Mouse (Mus musculus) forebrain, embryonic 13.5 days (tissue): Measurements from ENCODE around the gene Dnaic2. TPM values are rescaled to one million over a fixed set of nuclear protein-coding genes. Genes with fewer than 3 reads are reported as not detected.

Source experiments
- ATAC-seq: fragments of 200-750 bp; cut with Nextera tagmentation; 2 replicates; pipeline ENCODE4 v1.8.0; 2017
- H3K27ac ChIP-seq: fragments of 300-500 bp; sonication (generic); 2 replicates; pipeline ENCODE4 v1.5.1; 2015; ENCODE audit warnings: inconsistent platforms, mild to moderate bottlenecking, moderate library complexity
- H3K27me3 ChIP-seq: fragments of 300-500 bp; sonication (generic); 2 replicates; pipeline ENCODE4 v1.6.1; 2015; ENCODE audit warnings: mild to moderate bottlenecking, inconsistent platforms
- H3K36me3 ChIP-seq: fragments of 300-500 bp; sonication (generic); 2 replicates; pipeline ENCODE4 v1.6.1; 2015; ENCODE audit warnings: mild to moderate bottlenecking, inconsistent platforms; ENCODE audit not compliant: poor library complexity, severe bottlenecking
- H3K4me1 ChIP-seq: fragments of 300-500 bp; sonication (generic); 2 replicates; pipeline ENCODE4 v1.6.1; 2015; ENCODE audit warnings: inconsistent platforms
- H3K4me2 ChIP-seq: fragments of 300-500 bp; sonication (generic); 2 replicates; pipeline ENCODE4 v1.6.1; 2015; ENCODE audit warnings: inconsistent platforms, mild to moderate bottlenecking, moderate library complexity
- H3K4me3 ChIP-seq: fragments of 300-500 bp; sonication (generic); 2 replicates; pipeline ENCODE4 v1.5.1; 2015; ENCODE audit warnings: mild to moderate bottlenecking, inconsistent platforms
- H3K9ac ChIP-seq: fragments of 300-500 bp; sonication (generic); 2 replicates; pipeline ENCODE4 v1.6.1; 2015; ENCODE audit warnings: mild to moderate bottlenecking, inconsistent platforms
- H3K9me3 ChIP-seq: fragments of 300-500 bp; sonication (generic); replicated peaks from 2 replicates; pipeline ENCODE4 v1.6.1; 2016; ENCODE audit warnings: inconsistent platforms
- WGBS: fragments of 180-500 bp; shearing (Covaris S2); methylation state at CpG from one replicate; pipeline ENCODE4 v1.1.7; 2015; 5-methylcytosine and 5-hydroxymethylcytosine counted together
- polyA plus RNA-seq: library from polyadenylated mRNA; unstranded; fragments of >200 nt; fragmentation: Nextera tagmentation; extraction: Ambion mirVana; gene quantifications from 2 replicates; pipeline ENCODE4 v1.2.1, GENCODE M21; 2015

Gene Dnaic2
- polyA plus RNA-seq, 1 experiment from 2014 or later: 1.8 TPM

DNA sequence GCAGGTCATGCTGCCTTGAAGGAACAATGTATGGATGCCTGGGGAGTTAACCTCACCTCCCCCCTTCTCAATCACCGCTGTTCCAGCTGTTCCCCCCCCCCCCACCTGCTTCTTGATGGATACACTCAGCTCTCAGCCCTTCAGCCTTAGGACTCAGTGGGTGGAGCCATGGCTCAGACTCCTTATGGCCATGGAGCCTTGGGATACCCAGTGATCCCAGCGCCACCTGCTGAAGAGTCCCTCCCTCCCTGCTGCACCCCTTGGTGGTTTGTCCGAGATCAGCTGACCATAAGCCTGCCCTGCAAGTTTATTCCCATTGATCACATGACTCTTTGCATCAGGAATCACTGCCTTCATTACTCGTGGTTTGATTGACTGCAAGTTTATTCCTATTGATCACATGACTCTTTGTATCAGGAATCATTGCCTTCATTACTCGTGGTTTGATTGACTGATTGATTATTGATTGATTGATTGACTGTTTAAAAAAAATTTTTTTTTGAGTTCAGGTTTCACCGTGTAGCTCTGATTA, 2.7 kb downstream of the Dnaic2 start:
- Histone ChIP-seq H3K9ac (no peak overlapping the region), H3K4me2 (no peak overlapping the region), H3K4me3 (no peak overlapping the region), H3K4me1 (peaks cover 28% of the 10 kb centered on the region), H3K27ac (no peak overlapping the region), H3K36me3 (no peaks in the 10 kb centered on the region), H3K27me3 (peaks cover 4% of the 10 kb centered on the region; the same call in 1 of the 2 replicates), H3K9me3 (no peaks in the 10 kb centered on the region)
- ATAC-seq: no peak
- WGBS: 53% methylated on average over 6 of the region's 6 CpGs

GRCm38 (mm10) chr11:114731711-114732110, 4.5 kb downstream of the Dnaic2 start:
- no peak overlapping the region for H3K4me3 ChIP-seq
- WGBS: 82% methylated on average over 4 of the region's 4 CpGs
- H3K4me1 ChIP-seq: peaks cover 23% of the 10 kb centered on the region
- no peaks in the 10 kb centered on the region for H3K9me3 ChIP-seq
- no peaks in the 10 kb centered on the region for H3K36me3 ChIP-seq
- ATAC-seq: no peak
- H3K9ac ChIP-seq: no peak overlapping the region
- H3K27ac ChIP-seq: no peak overlapping the region
- no peak overlapping the region for H3K4me2 ChIP-seq
- H3K27me3 ChIP-seq: peaks cover 4% of the 10 kb centered on the region; the same call in 1 of the 2 replicates

DNA sequence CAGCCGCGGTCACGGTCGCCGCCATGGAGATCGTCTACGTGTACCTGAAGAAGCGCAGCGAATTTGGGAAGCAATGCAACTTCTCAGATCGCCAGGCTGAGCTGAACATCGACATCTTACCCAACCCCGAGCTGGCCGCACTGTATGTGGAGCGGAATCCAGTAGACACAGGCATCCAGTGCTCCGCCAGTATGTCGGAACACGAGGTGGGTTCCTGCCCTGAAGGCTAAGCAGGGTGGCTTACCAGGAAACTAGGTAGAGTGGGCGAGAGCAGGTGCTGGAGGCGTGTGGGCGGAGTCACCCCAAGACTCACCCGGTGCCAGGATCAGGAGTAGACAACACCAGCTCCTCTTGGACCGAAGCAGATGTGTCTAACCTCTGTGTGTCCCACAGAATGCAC, 5.7 kb downstream of the Dnaic2 start:
- no peak overlapping the region for H3K4me3 ChIP-seq
- 82% methylated on average over 22 of the region's 22 CpGs for WGBS
- peaks cover 15% of the 10 kb centered on the region for H3K4me1 ChIP-seq
- H3K9ac ChIP-seq: no peak overlapping the region
- peaks cover 4% of the 10 kb centered on the region; the same call in 1 of the 2 replicates for H3K27me3 ChIP-seq
- no peak overlapping the region for H3K4me2 ChIP-seq
- ATAC-seq: no peak
- H3K9me3 ChIP-seq: no peaks in the 10 kb centered on the region
- no peak overlapping the region for H3K27ac ChIP-seq
- H3K36me3 ChIP-seq: no peaks in the 10 kb centered on the region

GRCm38 (mm10) chr11:114736111-114736510, 8.9 kb downstream of the Dnaic2 start:
- H3K4me2 ChIP-seq: no peak overlapping the region
- H3K9me3 ChIP-seq: no peaks in the 10 kb centered on the region
- no peak overlapping the region for H3K27ac ChIP-seq
- peaks cover 11% of the 10 kb centered on the region for H3K4me1 ChIP-seq
- H3K27me3 ChIP-seq: no peaks in the 10 kb centered on the region
- no peak overlapping the region for H3K4me3 ChIP-seq
- 86% methylated on average over 2 of the region's 2 CpGs for WGBS
- no peak for ATAC-seq
- no peaks in the 10 kb centered on the region for H3K36me3 ChIP-seq
- H3K9ac ChIP-seq: no peak overlapping the region

- H3K27ac ChIP-seq: no peak overlapping the region
- peak; percentile 62; the same call in 1 of the 2 replicates for ATAC-seq
- no peaks in the 10 kb centered on the region for H3K9me3 ChIP-seq
- H3K36me3 ChIP-seq: no peaks in the 10 kb centered on the region
- no peak overlapping the region for H3K9ac ChIP-seq
- WGBS: 16% methylated on average over 11 of the region's 11 CpGs
- peaks cover 19% of the 10 kb centered on the region for H3K4me1 ChIP-seq
- no peak overlapping the region for H3K4me3 ChIP-seq
- no peaks in the 10 kb centered on the region for H3K27me3 ChIP-seq
- peak overlapping the region; percentile 4; the same call in 1 of the 2 replicates for H3K4me2 ChIP-seq
Observed at GRCm38 (mm10) chr11:114736913-114737624, 9.9 kb downstream of the Dnaic2 start.

DNA sequence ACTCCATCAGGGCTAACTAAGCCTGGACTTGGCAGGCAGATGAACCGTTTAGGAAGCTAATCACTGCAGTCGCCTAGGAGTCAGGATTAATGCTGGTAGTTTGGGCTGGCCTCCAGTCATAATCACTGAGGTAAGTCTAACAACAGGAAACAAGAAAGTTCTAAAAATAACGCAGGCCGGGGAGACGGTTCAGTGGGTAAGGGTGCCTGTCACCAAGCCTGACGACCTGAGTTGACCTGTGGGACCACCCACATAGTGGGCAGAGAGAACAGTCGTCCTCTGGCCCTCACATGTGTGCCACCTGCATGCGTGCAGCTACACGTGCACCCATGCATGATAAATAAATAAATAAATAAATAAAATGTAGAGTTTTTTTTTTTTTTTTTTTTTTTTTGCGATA, 13.4 kb downstream of the Dnaic2 start:
- WGBS: 40% methylated on average over 10 of the region's 10 CpGs
- peaks cover 25% of the 10 kb centered on the region for H3K4me1 ChIP-seq
- no peaks in the 10 kb centered on the region for H3K27me3 ChIP-seq
- no peaks in the 10 kb centered on the region for H3K36me3 ChIP-seq
- H3K27ac ChIP-seq: no peak overlapping the region
- no peak overlapping the region for H3K4me3 ChIP-seq
- no peak for ATAC-seq
- no peak overlapping the region for H3K4me2 ChIP-seq
- no peaks in the 10 kb centered on the region for H3K9me3 ChIP-seq
- H3K9ac ChIP-seq: no peak overlapping the region

GRCm38 (mm10) chr11:114741451-114741850, 14.2 kb downstream of the Dnaic2 start:
- H3K27ac ChIP-seq: no peak overlapping the region

DNA sequence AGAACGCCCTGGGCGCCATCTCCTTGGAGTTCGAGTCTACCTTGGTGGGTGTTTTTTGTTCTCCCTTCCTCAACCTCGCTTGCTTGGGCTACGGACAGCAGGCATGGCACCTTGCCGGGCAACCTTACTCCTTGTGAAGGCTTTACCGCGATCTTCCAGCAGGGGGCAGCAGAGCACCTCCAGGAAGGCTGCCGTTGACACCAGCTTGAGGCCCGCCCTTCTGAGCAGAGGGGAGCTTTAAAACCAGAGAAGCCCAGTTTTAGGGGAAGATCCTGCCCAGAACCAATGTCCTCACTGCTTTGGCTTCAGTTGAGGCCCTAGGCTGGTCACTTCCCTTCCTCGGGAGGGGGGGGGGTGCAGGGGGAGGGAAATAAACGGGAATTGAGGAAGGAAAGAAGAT, 17.9 kb downstream of the Dnaic2 start:
- Histone ChIP-seq H3K4me3 (no peak overlapping the region), H3K4me1 (peaks cover 21% of the 10 kb centered on the region), H3K27ac (no peak overlapping the region), H3K27me3 (no peaks in the 10 kb centered on the region), H3K9ac (peak overlapping the region; percentile 43; the same call in 1 of the 2 replicates), H3K9me3 (no peaks in the 10 kb centered on the region), H3K4me2 (peak overlapping the region; percentile 53), H3K36me3 (no peaks in the 10 kb centered on the region)
- peak; percentile 72 for ATAC-seq
- 3% methylated on average over 12 of the region's 12 CpGs for WGBS

More at GRCm38 (mm10) chr11:114741451-114741850, 14.2 kb downstream of the Dnaic2 start:
- no peak overlapping the region for H3K9ac ChIP-seq
- 16% methylated on average over 6 of the region's 6 CpGs for WGBS
- no peak overlapping the region for H3K4me3 ChIP-seq
- no peaks in the 10 kb centered on the region for H3K36me3 ChIP-seq
- H3K9me3 ChIP-seq: no peaks in the 10 kb centered on the region
- H3K4me1 ChIP-seq: peaks cover 25% of the 10 kb centered on the region
- no peaks in the 10 kb centered on the region for H3K27me3 ChIP-seq
- H3K4me2 ChIP-seq: no peak overlapping the region
- ATAC-seq: no peak

DNA sequence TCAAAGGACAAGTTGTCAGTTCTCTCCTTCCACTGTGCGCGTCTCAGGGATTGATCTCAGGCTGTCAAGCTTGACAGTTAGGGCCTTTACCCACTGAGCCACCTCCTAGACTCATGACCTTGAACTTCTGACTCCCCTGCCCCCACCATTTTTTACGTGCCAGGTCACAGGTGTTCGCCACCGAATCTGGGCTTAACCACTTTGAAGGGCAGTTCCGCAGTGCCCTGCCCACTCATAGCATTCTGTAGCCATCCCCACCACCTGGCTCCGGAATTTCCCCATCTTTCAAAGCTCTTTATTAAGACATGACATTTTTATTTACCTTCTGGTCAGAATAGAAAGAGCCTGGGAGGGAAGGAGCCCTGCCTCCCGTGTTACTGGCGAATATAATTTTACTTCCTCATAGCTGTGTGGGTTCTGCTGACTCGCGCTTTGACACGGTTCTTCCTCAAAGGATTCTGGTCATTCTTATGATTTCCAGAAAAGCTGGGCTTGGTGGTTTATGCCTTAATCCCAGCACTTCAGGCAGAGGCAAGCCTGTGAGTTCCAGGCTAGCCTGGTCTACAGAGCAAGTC, 20.4 kb downstream of the Dnaic2 start:
- H3K4me3 ChIP-seq: no peak overlapping the region
- no peak overlapping the region for H3K9ac ChIP-seq
- H3K9me3 ChIP-seq: no peaks in the 10 kb centered on the region
- 89% methylated on average over 12 of the region's 12 CpGs for WGBS
- H3K4me1 ChIP-seq: 0 out of 2 replicates have a peak, but pooled peaks cover 6% of the 10 kb centered on the region
- no peaks in the 10 kb centered on the region for H3K36me3 ChIP-seq
- H3K4me2 ChIP-seq: no peak overlapping the region
- no peaks in the 10 kb centered on the region for H3K27me3 ChIP-seq
- H3K27ac ChIP-seq: no peak overlapping the region
- ATAC-seq: no peak

GRCm38 (mm10) chr11:114764820-114765818, 37.9 kb downstream of the Dnaic2 start, which contains the start of gene Kif19a:
TSS of gene Kif19a (plus strand) at chr11:114765388.
- 3% methylated on average over 51 of the region's 51 CpGs for WGBS
- H3K27ac ChIP-seq: no peak within 1 kb of the TSS
- H3K4me3 ChIP-seq: peak within 1 kb of the TSS; percentile 42
- H3K9ac ChIP-seq: peak within 1 kb of the TSS; percentile 53
- H3K4me2 ChIP-seq: peak within 1 kb of the TSS; percentile 79
- peak; percentile 70; the same call in 1 of the 2 replicates for ATAC-seq
- peaks cover 33% of the 10 kb centered on the region for H3K27me3 ChIP-seq
- peaks cover 17% of the 10 kb centered on the region for H3K4me1 ChIP-seq
- H3K9me3 ChIP-seq: no peaks in the 10 kb centered on the region
- H3K36me3 ChIP-seq: no peaks in the 10 kb centered on the region

GRCm38 (mm10) chr11:114769911-114770310, 42.7 kb downstream of the Dnaic2 start:
- peaks cover 20% of the 10 kb centered on the region for H3K27me3 ChIP-seq
- H3K9me3 ChIP-seq: no peaks in the 10 kb centered on the region
- H3K4me3 ChIP-seq: no peak overlapping the region
- no peak overlapping the region for H3K9ac ChIP-seq
- ATAC-seq: no peak
- H3K36me3 ChIP-seq: no peaks in the 10 kb centered on the region
- H3K4me1 ChIP-seq: peaks cover 18% of the 10 kb centered on the region
- no peak overlapping the region for H3K4me2 ChIP-seq
- WGBS: 24% methylated on average over 6 of the region's 6 CpGs
- no peak overlapping the region for H3K27ac ChIP-seq
